Mouse (Mus musculus): Measurements from ENCODE around the gene Ndufv3. TPM values are rescaled to one million over a fixed set of nuclear protein-coding genes. Genes with fewer than 3 reads are reported as not detected.

Gene Ndufv3
- polyA plus RNA-seq, 1 experiment from 2014 or later = 534 TPM

DNA sequence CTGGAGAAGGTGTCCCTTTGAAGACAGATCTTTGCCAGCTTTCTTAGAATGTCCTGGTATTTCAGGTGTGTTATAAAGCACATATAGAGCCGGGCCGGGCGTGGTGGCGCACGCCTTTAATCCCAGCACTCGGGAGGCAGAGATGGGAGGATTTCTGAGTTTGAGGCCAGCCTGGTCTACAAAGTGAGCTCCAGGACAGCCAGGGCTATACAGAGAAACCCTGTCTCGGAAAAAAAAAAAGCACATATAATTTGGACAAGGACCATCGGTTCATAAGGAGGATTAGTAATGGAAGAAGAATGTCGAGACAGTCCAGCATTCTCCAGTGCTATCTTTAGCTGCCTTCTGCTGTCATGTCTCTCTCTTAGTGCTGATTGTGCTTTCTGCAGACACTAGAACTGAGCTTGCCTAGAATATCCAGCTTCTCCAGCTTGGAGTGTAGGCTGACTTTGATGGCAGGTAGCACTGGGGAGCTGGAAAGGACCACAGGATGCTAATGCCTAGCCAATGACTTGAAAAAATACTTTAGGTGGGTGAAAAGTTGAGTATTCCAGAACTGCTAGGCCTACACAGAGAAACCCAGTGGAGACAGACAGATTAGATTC lies 50.5 kb downstream of the Ndufv3 start:
- ATAC-seq = peak; percentile 77
- no peak overlapping the region for H3K27ac ChIP-seq (ENCODE audit: low read depth, low read length)
- 71% methylated on average over 9 of the region's 9 CpGs for WGBS

DNA sequence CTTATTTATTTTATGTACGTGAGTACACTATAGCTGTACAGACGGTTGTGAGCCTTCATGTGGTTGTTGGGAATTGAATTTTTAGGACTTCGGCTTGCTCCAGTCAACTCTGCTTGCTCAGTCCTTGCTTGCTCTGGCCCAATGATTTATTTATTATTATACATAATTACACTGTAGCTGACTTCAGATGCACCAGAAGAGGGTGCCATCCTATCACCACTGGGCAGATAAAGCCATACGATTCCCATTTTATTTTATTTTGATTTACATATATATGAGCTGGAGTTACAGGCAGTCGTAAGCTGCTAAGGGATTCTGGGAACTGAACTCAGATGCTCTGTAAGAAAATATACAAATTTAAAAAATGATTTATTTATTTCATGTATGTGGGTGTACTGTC lies 51.8 kb downstream of the Ndufv3 start:
- no peak overlapping the region for H3K27ac ChIP-seq (ENCODE audit: low read depth, low read length)
- H3K9ac ChIP-seq (ENCODE audit: low read depth, low read length) = no peak overlapping the region
- TF ChIP-seq CTCF (IDR thresholded peaks at IDR 0.05; ENCODE audit: low read depth) = peak; percentile 31; the same call in 1 of the 2 replicates
- peaks cover 7% of the 10 kb centered on the region; the same call in 1 of the 2 replicates for H3K4me1 ChIP-seq (replicated peaks; ENCODE audit: control insufficient read depth, insufficient read depth, low read length)
- no peak overlapping the region for H3K4me3 ChIP-seq (ENCODE audit: low read depth, low read length)
- H3K4me2 ChIP-seq (replicated peaks; ENCODE audit: low read depth) = no peak overlapping the region
- H3K9me3 ChIP-seq (ENCODE audit: control insufficient read depth) = no peaks in the 10 kb centered on the region
- ATAC-seq = no peak
- WGBS = 82% methylated on average over 5 of the region's 5 CpGs
- no peaks in the 10 kb centered on the region for H3K36me3 ChIP-seq (ENCODE audit: control insufficient read depth, insufficient read depth)
- H3K27me3 ChIP-seq (replicated peaks; ENCODE audit: control insufficient read depth, insufficient read depth, low read length) = no peaks in the 10 kb centered on the region

More for the DNA sequence above, 50.5 kb downstream of the Ndufv3 start:
- Histone ChIP-seq H3K4me2 (replicated peaks; ENCODE audit: low read depth) (no peak overlapping the region), H3K4me3 (ENCODE audit: low read depth, low read length) (no peak overlapping the region), H3K9ac (ENCODE audit: low read depth, low read length) (no peak overlapping the region), H3K27me3 (replicated peaks; ENCODE audit: control insufficient read depth, insufficient read depth, low read length) (no peaks in the 10 kb centered on the region), H3K9me3 (ENCODE audit: control insufficient read depth) (no peaks in the 10 kb centered on the region), H3K4me1 (replicated peaks; ENCODE audit: control insufficient read depth, insufficient read depth, low read length) (peaks cover 13% of the 10 kb centered on the region; the same call in 1 of the 2 replicates), H3K36me3 (ENCODE audit: control insufficient read depth, insufficient read depth) (no peaks in the 10 kb centered on the region)
- no peak for TF ChIP-seq CTCF (IDR thresholded peaks at IDR 0.05; ENCODE audit: low read depth)

DNA sequence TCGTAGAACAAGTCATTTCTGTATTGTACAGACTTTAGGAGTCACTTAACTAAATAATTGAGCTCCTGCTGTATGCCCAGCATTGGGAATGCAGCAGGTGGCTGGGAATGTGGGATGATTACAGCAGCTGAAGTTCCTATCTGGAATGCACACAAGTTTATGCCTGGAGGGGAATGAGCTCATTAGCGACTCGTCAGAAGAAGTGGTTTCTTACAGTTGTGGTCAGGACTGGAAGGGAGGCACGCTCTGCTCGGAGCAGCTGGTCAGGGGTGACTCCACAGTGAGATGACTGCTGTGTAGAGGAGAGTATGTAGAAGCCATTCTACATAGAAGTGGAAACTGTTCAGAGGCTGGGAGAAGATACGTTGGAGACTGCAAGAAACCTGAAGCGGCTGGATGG lies 54.7 kb downstream of the Ndufv3 start:
- Histone ChIP-seq H3K4me3 (ENCODE audit: low read depth, low read length) (no peak overlapping the region), H3K9me3 (ENCODE audit: control insufficient read depth) (no peaks in the 10 kb centered on the region), H3K4me1 (replicated peaks; ENCODE audit: control insufficient read depth, insufficient read depth, low read length) (no peaks in the 10 kb centered on the region; the same call in 1 of the 2 replicates), H3K27ac (ENCODE audit: low read depth, low read length) (no peak overlapping the region), H3K36me3 (ENCODE audit: control insufficient read depth, insufficient read depth) (no peaks in the 10 kb centered on the region), H3K4me2 (replicated peaks; ENCODE audit: low read depth) (no peak overlapping the region), H3K27me3 (replicated peaks; ENCODE audit: control insufficient read depth, insufficient read depth, low read length) (no peaks in the 10 kb centered on the region), H3K9ac (ENCODE audit: low read depth, low read length) (no peak overlapping the region)
- no peak for ATAC-seq
- WGBS = 75% methylated on average over 7 of the region's 7 CpGs
- TF ChIP-seq CTCF (IDR thresholded peaks at IDR 0.05; ENCODE audit: low read depth) = no peak

DNA sequence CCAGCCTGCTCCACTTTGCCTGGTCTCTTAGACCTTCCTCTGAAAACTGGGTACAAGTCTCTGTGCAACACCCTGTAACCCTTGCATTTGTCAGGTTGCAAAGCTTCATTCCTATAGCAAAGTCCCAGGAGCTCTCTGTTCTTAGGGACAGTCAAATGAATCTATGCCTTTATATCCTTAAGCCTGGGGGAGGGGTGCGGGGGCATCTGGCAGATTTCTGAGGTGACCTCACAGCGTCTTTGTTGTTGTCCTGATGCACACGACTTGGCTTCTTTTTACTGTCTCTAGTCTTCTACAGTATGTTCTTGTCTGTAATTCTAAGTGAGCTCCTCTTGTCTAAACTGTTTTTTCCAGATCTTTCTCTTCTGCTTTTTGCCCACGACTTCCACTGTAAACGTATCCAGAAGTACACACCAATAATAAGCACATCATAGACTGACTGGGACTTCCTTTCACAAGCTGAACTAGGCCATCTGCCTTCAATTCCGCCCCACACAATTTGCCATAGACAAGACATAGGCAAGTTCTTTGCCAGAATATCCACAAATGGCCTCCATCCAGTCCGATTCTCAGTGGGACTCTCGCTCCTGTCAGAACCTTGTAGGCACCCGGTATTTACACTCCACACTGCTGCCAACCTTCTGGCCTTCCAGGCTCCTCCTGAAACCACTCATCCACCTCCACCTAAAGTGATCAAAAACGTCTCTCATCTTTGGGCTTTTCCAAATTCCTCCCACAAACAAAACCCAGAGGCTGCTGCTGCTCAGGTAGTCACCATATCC lies 56.7 kb downstream of the Ndufv3 start:
- Histone ChIP-seq H3K36me3 (ENCODE audit: control insufficient read depth, insufficient read depth) (no peaks in the 10 kb centered on the region), H3K9ac (ENCODE audit: low read depth, low read length) (no peak overlapping the region), H3K27me3 (replicated peaks; ENCODE audit: control insufficient read depth, insufficient read depth, low read length) (no peaks in the 10 kb centered on the region), H3K4me1 (replicated peaks; ENCODE audit: control insufficient read depth, insufficient read depth, low read length) (no peaks in the 10 kb centered on the region), H3K27ac (ENCODE audit: low read depth, low read length) (no peak overlapping the region), H3K4me2 (replicated peaks; ENCODE audit: low read depth) (no peak overlapping the region), H3K4me3 (ENCODE audit: low read depth, low read length) (no peak overlapping the region), H3K9me3 (ENCODE audit: control insufficient read depth) (no peaks in the 10 kb centered on the region)
- WGBS = 81% methylated on average over 10 of the region's 10 CpGs
- TF ChIP-seq CTCF (IDR thresholded peaks at IDR 0.05; ENCODE audit: low read depth) = no peak
- no peak for ATAC-seq

DNA sequence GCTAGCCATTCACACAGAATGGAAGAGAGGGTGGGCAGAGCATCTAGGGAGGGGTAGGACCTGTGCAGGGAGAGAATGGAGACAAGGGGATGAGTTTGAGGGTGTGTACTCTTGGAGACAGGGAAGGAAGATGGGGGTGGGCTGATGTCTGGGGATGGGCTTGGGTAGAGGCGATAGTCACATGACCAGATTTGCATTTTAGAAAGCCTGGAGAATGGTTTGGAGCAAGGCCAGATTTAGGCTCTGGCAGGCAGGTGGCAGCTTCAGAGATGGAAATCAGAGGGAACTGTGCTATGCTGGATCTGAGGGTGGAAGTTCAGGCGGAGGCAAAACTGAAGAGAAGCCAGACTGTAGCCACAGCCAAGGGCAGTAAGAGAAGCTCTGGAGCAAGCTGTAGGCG lies 60.4 kb downstream of the Ndufv3 start:
- H3K9me3 ChIP-seq (ENCODE audit: control insufficient read depth) = no peaks in the 10 kb centered on the region
- no peak overlapping the region for H3K4me2 ChIP-seq (replicated peaks; ENCODE audit: low read depth)
- no peak overlapping the region for H3K4me3 ChIP-seq (ENCODE audit: low read depth, low read length)
- no peak overlapping the region for H3K9ac ChIP-seq (ENCODE audit: low read depth, low read length)
- 0 out of 2 replicates have a peak, but pooled peaks cover 5% of the 10 kb centered on the region for H3K36me3 ChIP-seq (ENCODE audit: control insufficient read depth, insufficient read depth)
- 75% methylated on average over 3 of the region's 3 CpGs for WGBS
- H3K4me1 ChIP-seq (replicated peaks; ENCODE audit: control insufficient read depth, insufficient read depth, low read length) = no peaks in the 10 kb centered on the region
- H3K27ac ChIP-seq (ENCODE audit: low read depth, low read length) = no peak overlapping the region
- no peak for TF ChIP-seq CTCF (IDR thresholded peaks at IDR 0.05; ENCODE audit: low read depth)
- no peaks in the 10 kb centered on the region for H3K27me3 ChIP-seq (replicated peaks; ENCODE audit: control insufficient read depth, insufficient read depth, low read length)
- no peak for ATAC-seq

Small RNAs within 50 kb of the gene (microRNA-seq; reads per million reads assigned to microRNA genes)
- not detected for gene Gm24970

Other genes starting within 250 kb of the Ndufv3 start
- 0.54 and 0.66 TPM in 2 replicates for gene Rsph1, start 242.7 kb upstream of the Ndufv3 start, polyA plus RNA-seq (2015; fragmentation: Nextera tagmentation; extraction: Ambion mirVana)
- gene Slc37a1, start 233.3 kb upstream of the Ndufv3 start, polyA plus RNA-seq (2015; fragmentation: Nextera tagmentation; extraction: Ambion mirVana) = 16.5 and 17.1 TPM in 2 replicates
- gene Pde9a, start 133.9 kb upstream of the Ndufv3 start, polyA plus RNA-seq (2015; fragmentation: Nextera tagmentation; extraction: Ambion mirVana) = 58.8 and 59.8 TPM in 2 replicates
- gene Wdr4, start 135 bp upstream of the Ndufv3 start, polyA plus RNA-seq (2015; fragmentation: Nextera tagmentation; extraction: Ambion mirVana) = 11.7 and 12.5 TPM in 2 replicates
- gene Pknox1, start 44.6 kb downstream of the Ndufv3 start, polyA plus RNA-seq (2015; fragmentation: Nextera tagmentation; extraction: Ambion mirVana) = 10.3 and 11.2 TPM in 2 replicates
- 0.09 and 0.55 TPM in 2 replicates for gene Cbs, start 117.1 kb downstream of the Ndufv3 start, polyA plus RNA-seq (2015; fragmentation: Nextera tagmentation; extraction: Ambion mirVana)
- gene U2af1, start 138.8 kb downstream of the Ndufv3 start, polyA plus RNA-seq (2015; fragmentation: Nextera tagmentation; extraction: Ambion mirVana) = 151 TPM in 2 replicates
- gene Cryaa, start 157.7 kb downstream of the Ndufv3 start, polyA plus RNA-seq (2015; fragmentation: Nextera tagmentation; extraction: Ambion mirVana) = 0.09 TPM in 1 of 2 replicates, not detected in the other

All from intestine, postnatal 0 days (tissue).